Mouse (Mus musculus): ENCODE measurements around the gene Ugt1a6a. TPM values are rescaled to one million over a fixed set of nuclear protein-coding genes. Genes with fewer than 3 reads are reported as not detected.
"Not testable (repeated sequence)": the region's sequence is repeated elsewhere in the genome, so short reads cannot be mapped to it uniquely, and the experiment has no call there.

Gene Ugt1a6a
- 2.4 and 2.6 TPM in 2 replicates for polyA plus RNA-seq (2015; fragmentation: Nextera tagmentation; extraction: Ambion mirVana)

- H3K9me3 ChIP-seq, H3K4me2 ChIP-seq, H3K27me3 ChIP-seq, H3K36me3 ChIP-seq, H3K9ac ChIP-seq, H3K4me3 ChIP-seq: not testable (repeated sequence)
- 53% methylated on average over 5 of the region's 5 CpGs for WGBS
- peaks cover 11% of the 10 kb centered on the region for H3K4me1 ChIP-seq (replicated peaks)
- peak within 1 kb of the TSS; percentile 53 for H3K27ac ChIP-seq (replicated peaks)
- peak; percentile 69 for ATAC-seq (ENCODE audit: low read depth)
Observed at GRCm38 (mm10) chr1:88134457-88135011, at the start of gene Ugt1a6a. TSS of gene Ugt1a6a (plus strand) at chr1:88134809.

GRCm38 (mm10) chr1:88086125-88086524 lies 48.5 kb upstream of the Ugt1a6a start:
- Histone ChIP-seq H3K4me1 (replicated peaks) (no peaks in the 10 kb centered on the region), H3K36me3 (no peaks in the 10 kb centered on the region), H3K9me3 (no peaks in the 10 kb centered on the region), H3K9ac (no peak overlapping the region), H3K4me3 (no peak overlapping the region), H3K27me3 (no peaks in the 10 kb centered on the region), H3K27ac (replicated peaks) (no peak overlapping the region), H3K4me2 (no peak overlapping the region)
- whole genome bisulfite sequencing, result 85% methylated on average over 1 of the region's 1 CpGs
- no peak for ATAC-seq (ENCODE audit: low read depth)

GRCm38 (mm10) chr1:88087513-88087912 lies 47.1 kb upstream of the Ugt1a6a start, which contains the start of gene Ugt1a8:
TSS of gene Ugt1a8 (plus strand) at chr1:88087813.
- Histone ChIP-seq H3K27me3 (no peaks in the 10 kb centered on the region), H3K36me3 (no peaks in the 10 kb centered on the region), H3K9me3 (no peaks in the 10 kb centered on the region), H3K4me3 (no peak within 1 kb of the TSS), H3K4me1 (replicated peaks) (no peaks in the 10 kb centered on the region), H3K9ac (no peak within 1 kb of the TSS), H3K27ac (replicated peaks) (no peak within 1 kb of the TSS), H3K4me2 (no peak within 1 kb of the TSS)
- no peak for ATAC-seq (ENCODE audit: low read depth)
- WGBS, result 78% methylated on average over 3 of the region's 3 CpGs

- Histone ChIP-seq H3K9ac (no peak overlapping the region), H3K36me3 (no peaks in the 10 kb centered on the region), H3K4me2 (no peak overlapping the region), H3K4me3 (no peak overlapping the region), H3K9me3 (no peaks in the 10 kb centered on the region), H3K4me1 (replicated peaks) (no peaks in the 10 kb centered on the region; the same call in 1 of the 2 replicates), H3K27me3 (no peaks in the 10 kb centered on the region), H3K27ac (replicated peaks) (no peak overlapping the region)
- ATAC-seq (ENCODE audit: low read depth), result no peak
Observed at GRCm38 (mm10) chr1:88092341-88092740, 42.3 kb upstream of the Ugt1a6a start.

GRCm38 (mm10) chr1:88094270-88094676 lies 40.3 kb upstream of the Ugt1a6a start:
- 79% methylated on average over 3 of the region's 3 CpGs for WGBS
- H3K9ac ChIP-seq; H3K4me3 ChIP-seq; H3K36me3 ChIP-seq; H3K9me3 ChIP-seq; H3K4me1 ChIP-seq (replicated peaks); H3K27ac ChIP-seq (replicated peaks); ATAC-seq (ENCODE audit: low read depth); H3K4me2 ChIP-seq; H3K27me3 ChIP-seq: not testable (repeated sequence)

GRCm38 (mm10) chr1:88094941-88095492 lies 39.6 kb upstream of the Ugt1a6a start, which contains the start of gene Ugt1a7c:
TSS of gene Ugt1a7c (plus strand) at chr1:88095062.
- no peaks in the 10 kb centered on the region for H3K27me3 ChIP-seq
- no peaks in the 10 kb centered on the region for H3K9me3 ChIP-seq
- no peak within 1 kb of the TSS for H3K4me2 ChIP-seq
- no peak for ATAC-seq (ENCODE audit: low read depth)
- 56% methylated on average over 10 of the region's 10 CpGs for WGBS
- H3K36me3 ChIP-seq, result no peaks in the 10 kb centered on the region
- no peak within 1 kb of the TSS for H3K9ac ChIP-seq
- no peaks in the 10 kb centered on the region; the same call in 1 of the 2 replicates for H3K4me1 ChIP-seq (replicated peaks)
- no peak within 1 kb of the TSS; the same call in 1 of the 2 replicates for H3K27ac ChIP-seq (replicated peaks)
- no peak within 1 kb of the TSS for H3K4me3 ChIP-seq

- H3K9ac ChIP-seq; H3K4me2 ChIP-seq; H3K4me3 ChIP-seq; H3K27me3 ChIP-seq; ATAC-seq (ENCODE audit: low read depth); H3K9me3 ChIP-seq; H3K36me3 ChIP-seq; H3K27ac ChIP-seq (replicated peaks); H3K4me1 ChIP-seq (replicated peaks): not testable (repeated sequence)
- 94% methylated on average over 3 of the region's 3 CpGs for WGBS
Observed at GRCm38 (mm10) chr1:88098546-88098945, 36.1 kb upstream of the Ugt1a6a start.

GRCm38 (mm10) chr1:88099691-88100090 lies 34.9 kb upstream of the Ugt1a6a start:
- H3K9me3 ChIP-seq; H3K4me3 ChIP-seq; H3K27ac ChIP-seq (replicated peaks); H3K27me3 ChIP-seq; H3K4me1 ChIP-seq (replicated peaks); H3K4me2 ChIP-seq; ATAC-seq (ENCODE audit: low read depth); H3K36me3 ChIP-seq; H3K9ac ChIP-seq: not testable (repeated sequence)
- WGBS, result 71% methylated on average over 2 of the region's 2 CpGs

- 68% methylated on average over 3 of the region's 3 CpGs for WGBS
- not testable (repeated sequence) for H3K9ac ChIP-seq; H3K9me3 ChIP-seq; H3K27me3 ChIP-seq; H3K4me1 ChIP-seq (replicated peaks); H3K4me2 ChIP-seq; H3K27ac ChIP-seq (replicated peaks); H3K4me3 ChIP-seq; ATAC-seq (ENCODE audit: low read depth); H3K36me3 ChIP-seq
Observed at GRCm38 (mm10) chr1:88103019-88103418, 31.6 kb upstream of the Ugt1a6a start, which contains the start of gene Ugt1a6b. TSS of gene Ugt1a6b (plus strand) at chr1:88103252.

- not testable (repeated sequence) for H3K27ac ChIP-seq (replicated peaks); H3K27me3 ChIP-seq; H3K36me3 ChIP-seq; H3K9ac ChIP-seq; ATAC-seq (ENCODE audit: low read depth); H3K4me1 ChIP-seq (replicated peaks); H3K4me2 ChIP-seq; H3K4me3 ChIP-seq; H3K9me3 ChIP-seq
- WGBS, result 80% methylated on average over 5 of the region's 5 CpGs
Observed at GRCm38 (mm10) chr1:88103697-88104468, 30.7 kb upstream of the Ugt1a6a start.

GRCm38 (mm10) chr1:88104667-88105430 lies 29.8 kb upstream of the Ugt1a6a start:
- no peak overlapping the region for H3K4me2 ChIP-seq
- 95% methylated on average over 1 of the region's 1 CpGs for WGBS

GRCm38 (mm10) chr1:88105656-88106055 lies 29.0 kb upstream of the Ugt1a6a start:
- ATAC-seq (ENCODE audit: low read depth), result no peak
- Histone ChIP-seq H3K9me3 (no peaks in the 10 kb centered on the region), H3K27ac (replicated peaks) (no peak overlapping the region), H3K4me1 (replicated peaks) (no peaks in the 10 kb centered on the region), H3K4me2 (no peak overlapping the region), H3K4me3 (no peak overlapping the region), H3K36me3 (no peaks in the 10 kb centered on the region), H3K27me3 (no peaks in the 10 kb centered on the region), H3K9ac (no peak overlapping the region)
- 71% methylated on average over 2 of the region's 2 CpGs for WGBS

More at GRCm38 (mm10) chr1:88104667-88105430, 29.8 kb upstream of the Ugt1a6a start:
- no peak for ATAC-seq (ENCODE audit: low read depth)
- Histone ChIP-seq H3K36me3 (no peaks in the 10 kb centered on the region), H3K27ac (replicated peaks) (no peak overlapping the region), H3K27me3 (no peaks in the 10 kb centered on the region), H3K4me3 (no peak overlapping the region), H3K9me3 (no peaks in the 10 kb centered on the region), H3K9ac (no peak overlapping the region), H3K4me1 (replicated peaks) (no peaks in the 10 kb centered on the region)

Data from neural tube, embryonic 13.5 days (tissue).